Mouse (Mus musculus): ENCODE measurements around the gene Ints13.

The Ints13 gene

DNA sequence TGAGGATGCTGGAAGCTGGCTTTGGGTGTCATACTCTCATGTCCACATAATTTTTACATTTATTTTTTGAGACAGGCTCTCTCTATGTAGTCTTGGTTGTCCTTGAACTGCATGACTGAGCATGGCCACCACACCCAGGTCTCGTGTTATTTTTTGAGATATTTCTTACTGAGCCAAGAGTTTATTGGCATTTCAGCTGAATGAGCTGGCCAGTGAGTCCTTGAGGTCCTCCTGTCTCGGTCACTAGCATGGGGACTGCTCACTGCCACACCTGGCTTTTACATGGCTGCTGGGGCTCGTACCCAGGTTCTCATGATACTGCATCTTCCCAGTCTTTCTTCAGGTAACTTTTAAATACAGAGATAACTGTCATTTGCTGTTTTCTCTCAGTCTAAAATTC is 37.2 kb downstream of the Ints13 start:
- DNase-seq (ENCODE audit: low read depth, low spot score) = no peak

DNA sequence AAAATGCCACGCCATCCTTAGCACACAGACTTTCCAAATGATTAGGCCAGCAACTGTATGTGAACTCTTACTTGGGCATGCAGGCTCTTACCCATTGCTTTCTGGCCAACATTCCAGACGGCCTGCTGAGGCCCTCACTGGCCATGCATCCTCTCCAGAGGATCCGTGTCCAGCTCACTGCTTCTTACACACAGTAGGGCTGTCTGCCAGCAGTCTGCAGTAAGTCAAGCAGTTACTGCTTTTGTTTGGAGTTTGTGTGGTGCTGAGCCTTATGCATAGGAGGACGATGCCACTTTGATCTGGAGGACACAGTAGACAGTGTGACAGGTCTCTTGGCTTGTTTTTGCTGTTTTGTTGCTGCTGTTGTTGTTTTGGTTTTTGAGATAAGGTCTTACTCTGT is 39.0 kb downstream of the Ints13 start:
- no peak for DNase-seq (ENCODE audit: low read depth, low spot score)

DNA sequence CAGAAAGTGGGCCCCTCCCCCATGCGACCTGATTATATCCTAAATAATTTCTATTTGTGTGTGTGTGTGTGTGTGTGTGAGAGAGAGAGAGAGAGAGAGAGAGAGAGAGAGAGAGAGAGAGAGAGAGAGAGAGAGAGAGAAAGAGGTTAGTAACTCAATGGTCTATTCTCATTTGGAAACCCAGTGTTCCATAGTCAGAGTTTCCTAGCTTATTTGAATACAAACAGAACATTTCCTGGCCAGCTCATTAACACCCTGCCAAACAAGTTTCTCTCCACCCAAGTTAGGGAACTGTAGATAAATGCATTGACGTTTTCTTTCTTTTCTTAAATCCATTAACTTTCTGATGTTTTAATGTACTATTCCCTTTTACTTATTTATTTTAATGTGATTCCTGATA is 39.6 kb downstream of the Ints13 start:
- DNase-seq (ENCODE audit: low read depth, low spot score) = no peak

DNA sequence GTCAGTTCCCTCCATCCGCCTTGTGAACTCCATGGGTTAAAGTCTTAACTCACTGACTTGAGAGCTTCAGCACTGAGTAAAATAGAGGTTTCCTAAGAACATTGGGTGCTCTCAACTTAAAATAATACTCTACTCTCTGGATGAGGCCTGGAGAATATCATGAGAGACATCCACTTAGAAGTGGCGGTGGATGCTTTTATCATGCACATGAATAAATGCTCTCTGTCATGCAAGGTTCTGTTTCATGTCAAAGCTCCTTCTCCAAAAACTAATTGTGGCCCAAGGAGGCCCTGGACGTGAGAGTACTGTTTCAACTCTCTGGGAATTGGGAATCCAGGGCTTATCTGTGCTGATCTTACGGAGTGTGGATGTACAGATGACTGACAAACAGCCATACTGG is 40.5 kb downstream of the Ints13 start:
- DNase-seq (ENCODE audit: low read depth, low spot score) = no peak

DNA sequence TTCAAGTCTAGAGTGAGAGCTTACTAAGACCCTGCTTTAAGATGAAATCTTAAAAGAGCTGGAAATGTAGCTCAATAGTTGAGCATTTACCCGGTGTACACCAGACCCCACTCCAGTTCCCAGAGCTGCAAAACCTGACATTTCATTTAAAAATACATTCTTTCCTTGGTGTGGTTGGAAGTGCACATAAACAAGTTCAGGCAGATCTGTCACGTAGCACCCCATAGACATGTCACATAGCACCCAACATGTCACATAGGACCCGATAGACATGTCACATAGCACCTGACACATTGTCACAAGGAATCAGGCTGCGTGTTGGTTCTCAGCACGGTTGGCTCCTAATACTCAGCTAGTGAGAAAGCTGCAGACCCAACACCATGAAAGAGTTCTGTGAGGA is 42.1 kb downstream of the Ints13 start:
- no peak for DNase-seq (ENCODE audit: low read depth, low spot score)

DNA sequence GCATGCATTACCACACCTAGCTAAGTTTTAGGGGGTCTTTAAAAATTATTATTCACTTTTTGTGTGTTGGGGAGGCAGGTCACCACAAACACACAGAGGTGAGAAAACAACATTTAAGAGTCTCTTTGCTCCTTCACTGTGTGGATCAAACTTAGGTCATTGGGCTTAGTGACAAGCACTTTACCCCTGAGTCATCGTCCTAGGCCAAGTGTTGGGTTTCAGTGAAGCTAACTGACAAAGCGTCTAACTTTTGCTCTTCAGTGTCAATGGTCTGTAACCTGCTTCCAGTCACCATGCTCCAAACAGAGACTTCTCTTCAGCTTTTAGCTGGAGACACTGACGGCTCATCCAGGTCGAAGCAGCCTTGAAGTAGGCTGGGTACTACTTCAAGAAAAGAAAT is 44.5 kb downstream of the Ints13 start:
- DNase-seq (ENCODE audit: low read depth, low spot score) = no peak

DNA sequence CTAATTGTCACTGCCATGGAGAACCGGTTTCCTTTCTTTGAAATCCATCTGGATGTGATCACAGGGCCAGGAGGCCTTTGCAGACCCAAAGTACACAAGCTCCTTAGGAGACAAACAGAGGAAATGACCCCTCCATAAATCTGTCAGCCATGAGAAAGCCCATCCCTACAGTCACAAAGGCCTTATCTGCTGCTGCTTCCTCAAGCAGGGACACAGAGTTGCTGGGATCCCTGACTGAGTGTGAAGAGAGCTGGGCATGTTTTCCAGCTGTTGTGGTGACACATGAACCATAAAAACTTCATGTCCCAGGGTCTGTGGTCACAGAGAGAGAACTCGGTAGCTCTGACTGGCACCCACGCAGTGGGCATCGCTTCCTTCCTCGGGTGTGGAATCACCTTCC is 46.9 kb downstream of the Ints13 start:
- no peak for DNase-seq (ENCODE audit: low read depth, low spot score)

DNA sequence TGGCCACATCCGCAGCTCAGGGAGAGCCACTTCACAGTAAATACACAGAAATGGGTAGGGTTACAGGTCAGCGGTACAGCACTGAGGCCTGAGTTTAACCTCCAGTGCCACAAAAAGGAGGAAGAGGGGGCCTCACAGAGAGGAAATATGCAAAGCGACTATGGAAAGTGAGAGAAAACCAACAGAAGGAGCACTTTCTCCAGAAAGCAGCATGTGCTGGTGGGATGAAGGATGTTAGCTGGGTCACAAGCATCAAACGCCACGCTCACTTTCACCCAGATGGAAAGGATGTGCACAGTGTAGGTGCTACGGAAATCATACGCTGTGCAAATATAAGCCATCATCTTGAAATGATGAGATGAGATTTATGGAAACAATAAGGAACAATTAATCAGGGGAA is 47.3 kb downstream of the Ints13 start:
- DNase-seq (ENCODE audit: low read depth, low spot score) = no peak

DNA sequence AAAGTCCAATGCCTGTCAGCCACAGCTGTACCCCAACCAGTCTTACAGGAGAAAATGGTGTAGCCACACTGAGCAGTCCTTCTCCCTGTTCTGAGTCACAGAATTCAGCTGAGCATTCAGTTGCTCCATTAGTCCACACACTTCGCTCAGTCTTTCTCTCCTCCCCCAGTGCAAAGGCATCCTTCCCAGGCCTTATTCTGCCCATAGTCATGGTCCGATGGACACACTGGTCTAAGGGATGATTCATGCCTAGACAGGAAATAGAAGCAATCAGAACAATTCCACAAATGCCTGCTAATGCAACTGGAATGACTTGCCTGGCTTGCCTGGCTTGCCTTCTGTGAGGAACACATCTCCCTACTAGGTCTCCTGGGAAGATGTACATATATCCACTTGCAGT is 50.1 kb downstream of the Ints13 start:
- DNase-seq (ENCODE audit: low read depth, low spot score) = no peak

DNA sequence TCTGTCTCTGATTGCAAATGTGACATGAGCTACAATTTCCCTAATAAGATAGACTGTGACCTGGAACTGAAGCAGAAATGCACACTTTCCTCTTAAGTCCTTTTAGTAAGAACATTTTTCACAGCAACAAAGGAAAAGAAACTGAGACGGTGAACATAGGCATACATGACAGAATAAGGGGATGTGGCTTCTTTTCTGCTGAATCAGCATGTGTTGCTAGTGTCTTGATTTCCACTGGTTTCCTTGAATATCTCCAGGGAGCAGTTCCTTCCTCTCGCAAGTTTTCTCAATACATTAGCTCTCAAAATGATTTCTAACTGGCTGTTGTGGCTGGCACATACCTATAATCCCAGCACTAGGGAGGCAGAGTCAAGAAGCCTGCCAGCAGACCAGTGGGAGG is 52.1 kb downstream of the Ints13 start:
- no peak for DNase-seq (ENCODE audit: low read depth, low spot score)

DNA sequence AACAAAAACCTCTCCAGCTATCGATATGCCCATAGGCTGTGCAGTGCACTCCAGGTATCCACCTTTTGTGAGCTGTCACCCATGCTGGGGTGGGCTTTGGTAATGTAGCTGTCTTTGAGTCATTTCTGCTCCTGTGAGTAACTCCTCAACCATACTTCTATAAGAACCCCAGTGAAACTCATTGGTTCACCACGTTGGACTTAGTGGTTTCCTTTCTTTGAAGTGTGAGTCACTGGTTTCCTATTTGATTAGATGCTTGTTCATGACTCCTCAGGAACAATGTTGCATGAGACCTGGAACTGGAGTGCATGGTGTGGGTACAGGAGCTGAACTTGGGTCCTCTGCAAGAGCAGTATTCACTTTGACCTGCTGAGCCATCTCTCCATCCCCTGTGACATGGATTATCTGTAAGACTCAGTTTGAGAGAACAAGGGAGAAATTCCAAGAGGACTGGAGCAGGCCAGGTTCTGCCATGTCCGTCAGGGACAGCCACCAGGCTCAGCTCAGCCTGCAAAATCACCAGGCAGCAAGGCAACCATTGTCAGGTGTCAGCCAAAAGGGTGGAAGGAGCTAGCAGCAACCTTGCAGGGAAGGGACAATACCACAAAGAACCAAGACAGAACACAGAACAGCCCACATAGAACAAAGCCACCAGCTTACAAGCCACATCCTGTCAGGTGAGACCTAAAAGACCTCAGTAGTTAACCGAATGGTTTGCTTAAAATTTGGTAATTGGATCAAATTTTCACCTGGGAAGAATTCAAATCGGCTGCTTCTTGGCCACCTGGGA is 56.0 kb downstream of the Ints13 start:
- DNase-seq (ENCODE audit: low read depth, low spot score) = no peak

DNA sequence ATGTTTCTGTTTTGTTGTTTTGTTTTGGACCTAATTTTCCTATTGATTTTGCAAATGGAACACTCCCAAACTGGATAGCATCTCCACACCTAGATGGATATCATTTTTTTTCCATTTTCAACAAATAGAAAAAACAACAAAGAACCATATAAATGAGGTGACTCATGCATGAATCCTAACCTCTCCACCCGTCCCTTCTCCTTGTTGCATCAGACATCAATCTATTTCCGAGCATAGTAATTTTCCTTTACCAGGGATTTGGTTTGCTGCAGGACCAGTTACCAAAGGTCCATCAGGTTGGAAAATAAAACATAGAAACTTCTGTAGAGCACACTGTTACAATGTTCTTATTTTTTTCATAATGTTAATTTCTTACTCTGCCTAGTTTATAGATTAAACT is 58.6 kb downstream of the Ints13 start:
- DNase-seq (ENCODE audit: low read depth, low spot score) = no peak

DNA sequence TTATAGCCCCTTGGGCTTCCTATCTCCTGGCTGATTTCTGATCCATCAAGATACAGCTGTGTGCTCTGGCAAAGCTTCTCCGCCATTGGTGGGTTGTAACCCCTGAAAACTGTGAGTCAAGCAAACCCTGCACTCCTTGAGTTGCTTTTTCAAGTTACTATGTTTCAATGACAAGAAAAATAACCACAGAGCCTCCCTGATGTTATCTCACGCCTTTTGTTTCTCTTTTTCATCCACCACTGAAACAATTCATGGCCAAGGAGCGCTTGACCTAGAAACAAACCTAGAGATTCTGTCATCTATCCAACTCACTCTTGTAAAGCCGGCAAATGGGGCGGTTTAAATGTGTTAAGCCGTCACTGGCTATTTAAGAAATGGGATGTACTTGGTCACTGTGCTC is 61.7 kb downstream of the Ints13 start:
- DNase-seq (ENCODE audit: low read depth, low spot score) = no peak

DNA sequence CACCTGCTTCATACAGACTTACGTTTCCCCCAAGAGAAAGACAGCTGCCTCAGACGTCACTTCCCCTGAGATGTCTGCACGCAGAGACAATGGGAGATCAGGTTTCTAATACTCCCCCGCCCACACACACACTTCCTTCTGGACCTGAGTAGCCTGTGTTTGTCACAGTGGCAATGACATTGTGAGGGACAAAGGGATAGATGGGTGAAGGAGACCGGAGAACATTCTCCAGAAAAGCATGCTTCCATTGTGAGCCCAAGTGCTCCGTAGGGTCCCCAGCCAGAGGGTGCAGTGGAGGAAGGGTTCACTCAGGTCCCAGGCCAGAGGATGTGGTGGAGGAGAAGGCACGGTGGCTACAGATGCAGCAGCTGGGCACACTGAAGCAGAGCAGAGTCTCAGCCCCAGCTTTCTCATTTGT is 63.1 kb downstream of the Ints13 start:
- DNase-seq (ENCODE audit: low read depth, low spot score) = no peak

DNA sequence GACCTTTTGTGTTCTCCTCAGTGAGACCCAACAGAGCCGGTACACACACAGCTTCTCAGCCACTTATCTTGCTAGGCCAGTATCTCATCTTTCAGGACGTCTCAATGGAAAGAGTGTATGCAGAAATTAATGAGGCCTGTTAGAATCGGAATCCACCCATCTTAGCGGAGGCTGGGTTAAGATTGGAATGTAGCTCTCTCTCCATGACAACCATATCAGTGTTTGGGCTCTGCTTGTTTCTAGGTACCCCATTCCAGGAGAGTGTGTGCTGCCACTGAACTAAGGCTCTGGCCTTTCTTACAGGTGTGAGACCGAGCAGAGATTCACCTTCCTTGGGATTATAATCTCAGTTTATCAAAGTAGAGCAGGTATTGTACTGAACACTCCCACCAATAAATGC is 63.7 kb downstream of the Ints13 start:
- no peak for DNase-seq (ENCODE audit: low read depth, low spot score)

DNA sequence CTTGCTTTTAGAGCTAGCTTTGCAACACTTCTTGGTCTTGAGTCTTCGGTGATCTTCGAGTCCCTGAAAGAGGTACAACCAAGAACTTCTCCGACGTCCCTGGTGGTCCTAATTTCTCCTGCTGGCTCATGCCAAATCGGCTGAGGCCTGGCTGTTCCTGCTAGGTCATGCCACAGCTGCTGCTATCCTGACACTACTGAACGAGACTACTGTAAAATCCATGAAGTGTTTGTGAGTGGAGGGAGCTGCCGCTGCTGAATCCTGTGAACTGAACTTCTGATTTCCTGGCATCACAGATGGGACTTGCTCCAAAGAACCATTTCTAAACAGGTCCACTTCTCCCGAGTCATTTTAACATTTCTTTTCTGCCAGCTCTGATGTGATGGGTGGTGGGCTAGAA is 64.3 kb downstream of the Ints13 start:
- DNase-seq (ENCODE audit: low read depth, low spot score) = no peak

DNA sequence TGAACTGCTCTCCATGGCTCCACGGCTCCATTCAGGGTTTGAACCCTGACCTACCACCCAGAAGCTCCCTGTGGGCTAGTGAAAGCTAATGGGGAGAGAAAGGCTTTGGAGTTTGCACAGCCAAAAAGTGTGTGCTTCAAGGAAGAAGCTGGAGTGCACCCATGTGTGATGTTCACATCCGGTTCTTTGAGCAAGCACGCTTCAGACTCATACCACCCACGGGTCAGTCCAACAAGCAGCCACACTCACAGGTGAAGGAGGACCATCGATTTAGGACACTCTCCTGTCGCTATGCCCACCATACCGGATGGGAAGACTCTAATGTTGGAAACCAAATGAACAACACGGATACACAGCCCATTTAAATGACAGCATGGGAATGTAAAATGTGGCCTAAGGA is 66.1 kb downstream of the Ints13 start:
- no peak for DNase-seq (ENCODE audit: low read depth, low spot score)

DNA sequence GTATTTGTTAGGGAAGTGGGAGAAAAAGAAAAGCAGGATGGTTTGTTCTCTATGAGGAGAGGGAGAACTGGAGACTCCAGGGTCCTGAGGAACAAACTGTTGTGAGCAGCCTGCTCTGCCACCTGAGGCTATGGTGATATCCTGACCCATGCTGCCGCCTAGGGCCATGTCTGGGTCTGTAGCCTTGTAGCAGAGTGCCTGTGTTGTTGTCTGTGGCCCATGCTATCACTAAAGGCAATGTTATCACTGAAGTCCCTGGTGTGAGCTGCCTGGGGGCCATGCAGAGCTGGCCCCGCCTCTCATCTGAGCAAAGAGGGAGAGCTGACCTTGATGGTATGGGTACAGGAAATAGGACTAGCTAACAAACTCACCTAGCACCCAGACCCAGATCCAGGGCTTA is 67.7 kb downstream of the Ints13 start:
- DNase-seq (ENCODE audit: low read depth, low spot score) = no peak

DNA sequence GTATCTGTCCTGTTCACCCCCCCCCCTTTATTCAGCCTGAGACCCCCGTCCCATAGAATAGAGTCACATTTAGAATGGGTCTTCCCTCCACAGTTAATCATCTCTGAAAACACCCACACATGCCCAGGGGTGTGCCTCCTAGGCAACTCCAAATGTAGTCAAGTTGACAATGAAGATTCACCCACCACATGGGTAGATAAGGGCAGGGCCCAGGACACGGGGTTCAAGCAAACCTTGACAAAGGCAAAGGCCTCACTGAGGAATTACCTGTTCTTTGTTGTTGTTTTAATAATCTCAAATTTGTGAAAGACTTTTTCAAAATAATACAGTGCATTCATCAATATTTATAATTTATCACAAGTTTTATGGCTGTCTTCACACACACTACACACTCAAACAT is 73.2 kb downstream of the Ints13 start:
- no peak for DNase-seq (ENCODE audit: low read depth, low spot score)

DNA sequence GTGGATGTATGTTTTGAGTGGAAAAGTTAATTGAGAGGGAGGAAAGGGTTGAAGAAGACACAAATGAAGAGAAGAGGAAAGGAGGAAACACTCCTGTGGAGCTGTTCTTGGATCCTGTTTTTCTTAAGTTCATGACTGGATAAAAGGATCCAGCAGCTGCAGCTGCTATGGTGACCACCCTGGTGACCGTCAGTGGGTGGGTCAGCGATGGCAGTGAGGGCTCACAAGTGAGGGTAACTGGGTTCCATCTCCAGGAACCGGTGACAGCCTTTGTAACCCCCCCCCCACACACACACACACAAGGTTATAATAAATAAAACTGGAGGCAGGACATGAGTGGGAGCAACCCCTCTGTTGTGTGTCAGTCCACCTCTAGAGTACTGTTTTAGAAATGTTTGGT is 74.8 kb downstream of the Ints13 start:
- no peak for DNase-seq (ENCODE audit: low read depth, low spot score)

DNA sequence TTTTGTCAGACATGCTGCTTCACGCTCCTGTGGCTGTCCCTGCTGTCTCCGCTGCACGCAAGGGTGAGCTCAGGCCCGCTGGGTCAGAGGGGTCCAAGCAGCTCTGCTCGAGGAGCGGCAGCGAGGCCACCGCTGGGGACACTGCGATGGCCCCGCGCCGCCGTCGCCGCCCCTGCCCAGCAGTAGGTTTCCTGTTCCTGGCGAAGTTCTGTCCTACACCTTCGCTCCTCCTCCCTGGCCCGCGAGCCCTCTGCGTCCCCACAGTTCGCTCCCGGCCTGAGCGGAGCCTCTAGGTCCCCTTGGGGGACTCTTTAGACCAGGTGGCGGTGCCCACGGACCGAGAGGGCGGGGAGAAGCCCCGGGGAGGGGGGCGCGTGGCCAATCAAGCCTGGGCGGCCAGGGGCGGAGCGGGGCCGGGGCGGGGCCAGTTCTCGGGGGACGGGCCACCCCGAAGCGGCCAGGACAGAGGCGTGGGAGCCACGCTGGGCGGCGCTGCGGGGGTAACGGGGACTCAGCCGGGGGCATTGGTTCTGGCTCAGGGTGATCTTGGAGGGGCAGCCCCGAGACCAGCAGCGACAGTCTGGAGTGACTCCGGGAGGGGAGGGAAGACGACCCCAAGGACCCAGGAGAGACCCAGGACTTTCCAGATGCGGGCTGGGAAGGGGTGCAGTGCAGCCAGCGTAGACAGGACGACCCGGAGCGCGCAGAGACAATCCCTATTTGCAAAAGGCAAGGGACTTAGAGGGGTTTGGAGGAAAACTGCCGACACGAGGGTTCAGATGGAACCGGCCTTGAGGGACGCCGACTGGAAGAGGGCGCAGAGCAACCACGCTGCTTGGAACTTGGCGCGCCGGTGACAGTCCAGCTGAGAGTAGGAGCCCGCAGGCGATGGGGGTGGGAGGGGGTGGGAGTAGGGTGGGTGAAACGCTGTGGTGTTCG is 75.5 kb downstream of the Ints13 start, which contains the start of gene Itpr2:
Gene Itpr2 (minus strand): TSS at position 358 of the 939 bp plus-strand sequence.
- DNase-seq (ENCODE audit: low read depth, low spot score) = no peak

DNA sequence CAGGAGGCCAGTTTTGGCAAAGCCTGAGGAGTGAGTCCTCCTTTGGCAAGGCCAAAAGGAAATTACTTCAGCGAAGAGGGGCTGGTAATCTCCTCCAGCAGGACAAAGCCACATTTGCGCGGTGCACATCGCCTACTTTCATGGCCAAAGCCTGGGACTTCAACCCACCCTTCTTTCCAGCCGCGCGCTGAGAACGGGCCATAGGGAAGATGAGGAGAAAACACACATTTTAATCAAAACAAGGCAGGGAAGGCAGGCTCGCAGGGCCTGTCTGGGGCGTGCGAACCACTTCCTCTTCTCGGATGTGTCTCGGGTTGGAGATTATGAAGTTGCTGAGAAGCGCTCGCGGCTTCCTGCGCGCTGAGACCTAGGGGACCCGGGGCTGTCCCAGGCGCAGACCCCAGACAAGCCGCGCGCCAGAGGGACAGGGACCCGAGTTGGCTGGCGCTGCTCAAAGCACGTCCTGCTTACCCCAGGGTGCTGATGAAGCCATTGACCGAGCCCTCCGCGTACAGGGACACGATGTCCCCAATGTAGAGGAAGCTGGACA is 76.2 kb downstream of the Ints13 start:
- no peak for DNase-seq (ENCODE audit: low read depth, low spot score)

DNA sequence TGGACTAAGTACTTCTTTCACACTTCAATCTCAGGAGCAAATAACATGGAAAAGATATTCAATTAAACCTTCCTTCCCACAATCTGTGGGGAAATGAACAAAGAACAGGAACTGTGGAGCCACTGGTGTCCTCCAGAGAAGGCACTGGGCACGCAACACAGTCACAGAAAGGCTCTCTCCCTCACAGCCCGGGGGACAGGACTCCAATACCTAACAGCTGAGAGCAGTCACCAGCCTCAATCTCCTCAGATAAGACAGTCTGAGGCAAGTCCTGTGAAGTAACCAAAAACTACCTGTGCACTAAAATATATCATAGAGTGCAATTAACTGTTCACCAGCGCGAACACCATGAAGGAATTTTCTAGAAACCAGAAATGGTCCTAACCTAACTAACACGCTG is 76.9 kb downstream of the Ints13 start:
- DNase-seq (ENCODE audit: low read depth, low spot score) = no peak
